Mouse (Mus musculus) neural tube, embryonic 14.5 days (tissue): ENCODE measurements around the gene Hmgcs2. TPM values are rescaled to one million over a fixed set of nuclear protein-coding genes. Genes with fewer than 3 reads are reported as not detected.
"Not testable (repeated sequence)": the region's sequence is repeated elsewhere in the genome, so short reads cannot be mapped to it uniquely, and the experiment has no call there.

ENCODE experiments used
- ATAC-seq: fragments of 200-750 bp; cut with Nextera tagmentation; 2 replicates; pipeline ENCODE4 v1.8.0; 2017; ENCODE audit warnings: low read depth, mild to moderate bottlenecking, moderate TSS enrichment, moderate library complexity
- H3K27ac ChIP-seq: fragments of 300-500 bp; sonication (generic); 2 replicates; pipeline ENCODE4 v1.5.1; 2014; ENCODE audit warnings: low read depth, mild to moderate bottlenecking, control low read depth, low read length, moderate library complexity, mixed read lengths
- H3K27me3 ChIP-seq: fragments of 300-500 bp; sonication (generic); 2 replicates; pipeline ENCODE4 v1.6.1; 2014; ENCODE audit warnings: low read length; ENCODE audit not compliant: control insufficient read depth, insufficient read depth
- H3K36me3 ChIP-seq: fragments of 300-500 bp; sonication (generic); 2 replicates; pipeline ENCODE4 v1.6.1; 2014; ENCODE audit warnings: low read length, mixed read lengths; ENCODE audit not compliant: control insufficient read depth, insufficient read depth
- H3K4me1 ChIP-seq: fragments of 300-500 bp; sonication (generic); 2 replicates; pipeline ENCODE4 v1.6.1; 2014; ENCODE audit warnings: low read length; ENCODE audit not compliant: control insufficient read depth, insufficient read depth
- H3K4me2 ChIP-seq: fragments of 300-500 bp; sonication (generic); 2 replicates; pipeline ENCODE4 v1.6.1; 2014; ENCODE audit warnings: mild to moderate bottlenecking, low read depth, low read length, control low read depth
- H3K4me3 ChIP-seq: fragments of 300-500 bp; sonication (generic); 2 replicates; pipeline ENCODE4 v1.5.1; 2014; ENCODE audit warnings: low read depth, low read length, control low read depth, mixed read lengths
- H3K9ac ChIP-seq: fragments of 300-500 bp; sonication (generic); replicated peaks from 2 replicates; pipeline ENCODE4 v1.6.1; 2014; ENCODE audit warnings: low read depth, mild to moderate bottlenecking, control low read depth, low read length, mixed read lengths
- H3K9me3 ChIP-seq: fragments of 300-500 bp; sonication (generic); 2 replicates; pipeline ENCODE4 v1.6.1; 2016; ENCODE audit warnings: low read length; ENCODE audit not compliant: control insufficient read depth
- WGBS: fragments of 180-500 bp; shearing (Covaris S2); extraction: QIAGEN DNeasy Blood & Tissue Kit; methylation state at CpG from one replicate; pipeline ENCODE4 v1.1.7; 2014; 5-methylcytosine and 5-hydroxymethylcytosine counted together
- polyA plus RNA-seq: library from polyadenylated mRNA; unstranded; fragments of >200 nt; fragmentation: Nextera tagmentation; extraction: Ambion mirVana; gene quantifications from 2 replicates; pipeline ENCODE4 v1.2.1, GENCODE M21; 2014

The Hmgcs2 gene
- polyA plus RNA-seq, 1 experiment from 2014 or later, result 6.5 TPM

DNA sequence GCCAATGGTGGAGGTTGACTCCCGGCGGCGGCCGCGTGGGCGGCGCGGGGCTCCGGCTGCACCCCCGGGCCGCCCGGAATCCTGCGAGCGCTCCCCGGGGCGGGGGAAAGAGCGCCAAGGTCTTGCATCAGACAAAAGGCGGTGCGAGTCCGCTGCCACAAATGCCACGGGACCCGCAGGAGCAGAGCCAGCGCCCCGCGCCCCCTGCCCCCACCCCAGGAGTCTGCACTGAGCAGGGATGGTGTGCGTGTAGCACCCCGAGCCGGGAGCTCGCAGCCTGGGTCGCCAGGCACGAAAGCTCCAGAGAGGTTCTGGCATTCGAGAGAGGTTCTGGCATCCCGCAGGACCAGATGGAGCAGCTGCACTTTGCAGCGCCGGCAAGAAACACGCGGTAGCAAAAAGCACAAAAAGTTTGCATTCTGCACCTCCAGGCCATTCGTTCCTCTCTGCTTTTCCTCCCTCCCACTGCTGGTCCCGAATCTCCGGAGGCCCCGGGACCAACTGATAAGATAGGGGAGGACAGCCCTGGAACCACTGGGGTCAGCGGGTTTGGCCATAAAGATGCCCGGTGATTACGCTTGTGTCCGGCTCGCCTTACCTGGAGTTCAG is 59.0 kb downstream of the Hmgcs2 start:
- Histone ChIP-seq H3K4me2 (peak overlapping the region; percentile 99), H3K4me3 (peak overlapping the region; percentile 56), H3K27me3 (no peaks in the 10 kb centered on the region), H3K4me1 (0 out of 2 replicates have a peak, but pooled peaks cover 8% of the 10 kb centered on the region), H3K27ac (peak overlapping the region; percentile 48; the same call in 1 of the 2 replicates), H3K9me3 (no peaks in the 10 kb centered on the region), H3K36me3 (no peaks in the 10 kb centered on the region), H3K9ac (peak overlapping the region; percentile 54)
- under 1% methylated on average over 46 of the region's 46 CpGs for WGBS
- peak; percentile 60 for ATAC-seq

DNA sequence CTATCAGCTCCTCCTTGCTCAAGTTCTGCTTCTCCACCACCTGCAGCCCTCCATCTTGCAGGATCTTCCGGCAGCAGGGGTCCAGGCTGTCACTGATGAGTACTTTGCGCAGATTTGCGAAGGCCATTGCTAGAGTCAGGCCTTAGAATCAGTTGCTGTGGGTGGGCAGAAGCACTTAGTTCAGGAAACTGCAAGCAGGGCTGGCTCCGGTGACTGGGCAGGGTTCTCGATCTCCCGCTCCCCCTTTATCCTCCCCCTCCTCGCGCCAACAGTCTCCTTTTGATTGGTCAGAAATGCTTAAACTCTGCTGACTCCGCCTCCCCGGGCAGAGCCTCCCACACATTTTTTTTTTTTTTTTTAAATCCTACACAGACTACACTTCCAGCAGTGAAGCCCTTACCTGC is 59.5 kb downstream of the Hmgcs2 start, which contains the start of gene Phgdh:
Gene Phgdh (minus strand): TSS at position 285 of the 404 bp plus-strand sequence.
- ATAC-seq, result peak; percentile 70
- not testable (repeated sequence) for H3K4me1 ChIP-seq, H3K36me3 ChIP-seq, H3K9me3 ChIP-seq, H3K27me3 ChIP-seq
- Histone ChIP-seq H3K9ac (peak within 1 kb of the TSS; percentile 54), H3K27ac (peak within 1 kb of the TSS; percentile 48; the same call in 1 of the 2 replicates), H3K4me3 (peak within 1 kb of the TSS; percentile 56), H3K4me2 (peak within 1 kb of the TSS; percentile 99)
- WGBS, result under 1% methylated on average over 10 of the region's 10 CpGs

DNA sequence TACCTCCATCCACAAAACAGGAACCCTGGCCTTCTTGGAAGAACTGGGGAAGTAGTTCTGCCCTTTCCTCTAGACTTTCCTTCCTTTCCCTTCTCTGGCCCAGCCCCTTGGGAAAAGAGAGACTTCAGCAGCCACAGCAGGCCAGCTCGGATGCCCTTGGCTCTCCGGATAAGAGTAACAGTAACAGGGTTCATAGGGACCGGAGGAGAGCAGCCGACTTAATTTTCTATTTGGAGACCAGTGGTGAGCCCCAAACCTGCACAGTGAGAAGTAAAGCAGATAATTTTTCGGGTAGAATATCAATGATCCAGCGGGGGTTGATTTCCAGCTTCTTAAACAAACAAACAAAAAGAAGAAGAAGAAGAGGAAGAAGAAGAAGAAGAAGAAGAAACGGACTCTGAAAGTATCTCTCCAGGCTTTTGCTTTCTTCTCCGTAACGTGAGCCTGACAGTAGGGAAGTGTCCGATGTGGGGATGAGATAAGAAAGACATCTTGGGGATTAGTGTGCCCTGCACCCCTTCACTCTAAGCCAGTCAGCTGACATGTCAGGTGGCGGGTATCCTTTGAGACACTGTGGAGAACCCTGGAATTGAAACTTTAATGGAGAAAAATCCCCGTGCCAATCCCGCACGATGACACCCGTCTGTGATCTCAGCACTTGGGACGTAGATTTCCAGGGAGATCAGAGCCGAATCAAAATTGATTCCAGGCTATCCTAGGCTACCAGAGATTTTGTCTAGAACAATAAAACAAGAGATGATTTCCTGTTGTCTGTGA is 60.8 kb downstream of the Hmgcs2 start:
- ATAC-seq, result no peak
- WGBS, result 91% methylated on average over 17 of the region's 17 CpGs

DNA sequence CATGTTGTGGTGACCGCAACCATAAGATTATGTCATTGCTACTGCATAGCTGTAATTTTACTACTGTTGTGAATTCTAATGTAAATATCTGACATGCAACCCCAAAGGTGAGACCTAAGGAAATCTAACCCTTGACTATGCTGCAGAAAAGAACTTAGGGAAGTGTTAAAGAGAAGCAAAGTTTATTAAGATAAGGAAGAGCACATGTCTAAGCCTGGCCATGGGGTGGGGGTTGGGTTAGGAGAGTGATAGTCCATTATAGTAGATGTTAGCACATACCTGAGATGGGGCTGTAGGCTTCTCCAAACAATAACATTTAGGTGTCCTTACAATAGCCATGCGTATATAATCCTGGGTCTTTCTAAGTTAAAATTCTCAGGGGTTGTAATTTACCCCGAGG is 63.0 kb downstream of the Hmgcs2 start:
- no peak for ATAC-seq
- Histone ChIP-seq H3K27ac (no peak overlapping the region), H3K4me1 (0 out of 2 replicates have a peak, but pooled peaks cover 5% of the 10 kb centered on the region), H3K4me3 (no peak overlapping the region), H3K27me3 (no peaks in the 10 kb centered on the region), H3K36me3 (no peaks in the 10 kb centered on the region), H3K4me2 (no peak overlapping the region), H3K9ac (no peak overlapping the region), H3K9me3 (no peaks in the 10 kb centered on the region)
- 88% methylated on average over 3 of the region's 3 CpGs for WGBS

More for the DNA sequence above, 60.8 kb downstream of the Hmgcs2 start:
- no peak overlapping the region for H3K27ac ChIP-seq
- H3K27me3 ChIP-seq, result no peaks in the 10 kb centered on the region
- 0 out of 2 replicates have a peak, but pooled peaks cover 8% of the 10 kb centered on the region for H3K4me1 ChIP-seq
- H3K9me3 ChIP-seq, result no peaks in the 10 kb centered on the region
- no peak overlapping the region for H3K4me2 ChIP-seq
- H3K36me3 ChIP-seq, result no peaks in the 10 kb centered on the region
- H3K9ac ChIP-seq, result no peak overlapping the region
- no peak overlapping the region for H3K4me3 ChIP-seq

DNA sequence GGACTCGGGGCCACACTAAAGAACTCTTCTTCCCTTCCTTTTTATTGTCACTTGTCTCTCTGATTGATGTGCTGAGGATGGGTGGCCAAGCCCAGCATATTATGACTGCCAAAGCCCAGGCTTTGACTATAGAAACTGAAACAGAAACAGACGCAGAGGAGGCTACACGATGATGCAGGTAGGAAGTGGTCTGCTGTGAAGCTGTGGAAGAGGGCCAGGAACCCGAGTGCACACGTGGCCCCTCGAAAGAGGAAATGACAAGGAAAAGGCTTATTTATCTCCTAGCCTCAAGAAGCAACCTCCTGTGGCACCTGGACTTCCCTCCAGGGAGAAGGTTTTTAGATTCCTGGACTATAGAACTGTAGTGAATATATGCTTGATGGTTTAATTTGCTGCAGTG is 67.9 kb downstream of the Hmgcs2 start:
- Histone ChIP-seq H3K27me3 (no peaks in the 10 kb centered on the region), H3K36me3 (no peaks in the 10 kb centered on the region), H3K4me3 (no peak overlapping the region), H3K27ac (no peak overlapping the region), H3K9me3 (no peaks in the 10 kb centered on the region), H3K4me2 (no peak overlapping the region), H3K4me1 (no peaks in the 10 kb centered on the region), H3K9ac (no peak overlapping the region)
- WGBS, result 79% methylated on average over 6 of the region's 6 CpGs
- no peak for ATAC-seq

DNA sequence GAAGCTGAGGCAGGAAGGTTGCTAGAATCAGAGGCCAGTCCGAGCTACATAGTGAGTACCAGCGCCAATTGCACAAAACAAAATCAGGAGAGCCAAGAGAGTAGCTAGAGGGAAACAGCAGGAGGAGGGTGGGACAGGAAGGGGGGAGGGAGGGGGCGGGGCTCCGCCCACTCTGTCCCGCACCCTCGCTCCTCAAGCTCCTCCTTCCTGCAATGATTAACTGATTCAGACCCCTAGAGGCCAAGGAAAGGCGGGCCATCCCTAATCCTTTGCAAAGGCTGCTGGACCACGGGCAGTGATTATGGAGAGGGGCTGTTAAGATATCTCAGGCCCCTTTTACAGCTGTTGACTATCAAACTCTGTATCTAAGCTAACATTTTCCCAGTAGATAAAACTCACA is 68.5 kb downstream of the Hmgcs2 start:
- Histone ChIP-seq H3K4me1 (no peaks in the 10 kb centered on the region), H3K27me3 (no peaks in the 10 kb centered on the region), H3K4me3 (no peak overlapping the region), H3K36me3 (no peaks in the 10 kb centered on the region), H3K9ac (no peak overlapping the region), H3K9me3 (no peaks in the 10 kb centered on the region), H3K4me2 (no peak overlapping the region), H3K27ac (no peak overlapping the region)
- WGBS, result 32% methylated on average over 8 of the region's 8 CpGs
- ATAC-seq, result 0 out of 2 replicates have a peak, but pooled peaks have one; percentile 14

DNA sequence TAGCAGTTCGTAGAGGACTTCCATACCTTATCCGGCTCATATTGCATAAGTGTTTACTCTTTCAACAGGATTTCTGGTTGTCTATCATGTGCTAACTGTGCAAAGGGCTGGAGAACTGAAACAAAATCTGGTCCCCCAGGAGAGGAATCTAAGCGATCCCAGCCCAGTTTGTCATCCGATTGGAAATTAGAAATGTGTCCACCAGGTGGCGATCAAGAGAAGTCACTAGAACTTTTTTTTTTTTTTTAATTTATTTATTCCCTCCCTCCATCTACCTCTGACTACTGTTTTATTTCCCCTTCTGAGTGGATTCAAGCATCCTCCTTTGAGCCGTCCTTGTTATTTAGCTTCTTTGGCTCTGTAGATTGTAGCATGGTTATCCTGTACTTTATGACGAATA is 73.7 kb downstream of the Hmgcs2 start:
- 34% methylated on average over 7 of the region's 7 CpGs for WGBS
- no peaks in the 10 kb centered on the region for H3K9me3 ChIP-seq
- H3K4me2 ChIP-seq, result no peak overlapping the region
- no peaks in the 10 kb centered on the region for H3K27me3 ChIP-seq
- no peak overlapping the region for H3K4me3 ChIP-seq
- no peak for ATAC-seq
- H3K9ac ChIP-seq, result no peak overlapping the region
- H3K27ac ChIP-seq, result no peak overlapping the region
- no peaks in the 10 kb centered on the region for H3K36me3 ChIP-seq
- H3K4me1 ChIP-seq, result no peaks in the 10 kb centered on the region

DNA sequence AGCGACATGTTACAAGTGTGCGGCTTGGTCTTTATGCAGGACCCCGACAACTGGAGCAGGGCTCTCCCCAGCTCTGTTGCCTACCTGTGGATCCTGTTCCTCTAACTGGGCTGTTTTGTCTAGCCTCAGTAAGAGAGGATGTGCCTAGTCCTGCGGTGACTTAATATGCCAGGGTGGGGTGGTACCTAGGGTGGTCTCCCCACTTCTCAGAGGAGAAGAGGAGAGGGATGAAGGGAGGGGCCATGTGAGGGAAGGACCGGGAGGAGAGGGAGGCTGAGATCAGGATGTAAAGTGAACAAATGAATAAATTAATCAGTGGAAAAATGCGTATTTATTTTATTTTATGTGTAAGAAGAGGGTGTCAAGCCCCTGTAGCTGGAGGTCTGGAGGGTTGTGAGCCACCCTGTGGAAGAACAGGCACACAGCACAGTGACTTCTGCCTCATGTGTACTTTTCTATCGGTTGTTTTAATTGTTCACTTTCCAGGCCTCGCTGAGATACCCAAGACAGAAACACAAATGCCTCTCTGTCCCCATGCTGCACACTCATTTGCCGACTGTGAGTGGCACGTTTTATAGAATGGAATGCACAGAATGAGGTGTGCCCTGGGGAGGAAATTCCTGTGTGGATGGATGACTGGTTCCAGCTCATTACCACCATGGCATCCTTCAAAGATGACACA is 75.2 kb downstream of the Hmgcs2 start:
- Histone ChIP-seq H3K4me2 (no peak overlapping the region), H3K4me1 (no peaks in the 10 kb centered on the region), H3K36me3 (no peaks in the 10 kb centered on the region), H3K27me3 (no peaks in the 10 kb centered on the region), H3K4me3 (no peak overlapping the region), H3K9ac (no peak overlapping the region), H3K27ac (0 out of 2 replicates have a peak overlapping the region, but pooled peaks have one; percentile 28), H3K9me3 (no peaks in the 10 kb centered on the region)
- peak; percentile 78 for ATAC-seq
- 59% methylated on average over 10 of the region's 10 CpGs for WGBS

DNA sequence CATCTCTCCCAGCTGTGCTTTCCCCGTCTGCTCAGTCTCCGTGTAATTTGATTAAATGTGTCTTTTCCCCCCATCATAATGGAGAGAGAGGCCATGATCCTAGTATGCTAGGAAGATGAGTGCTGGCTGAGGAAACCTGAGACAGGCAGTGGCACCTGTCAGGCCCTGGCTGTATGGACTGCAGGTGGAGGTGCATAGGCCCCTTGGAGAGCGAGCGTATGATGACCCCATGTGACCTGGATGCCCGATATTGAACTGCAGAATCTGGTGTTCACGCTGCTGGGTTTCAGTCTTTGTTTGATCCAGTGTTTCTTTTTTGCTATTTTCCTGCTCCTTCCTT is 75.8 kb downstream of the Hmgcs2 start:
- WGBS, result 53% methylated on average over 6 of the region's 6 CpGs
- 0 out of 2 replicates have a peak overlapping the region, but pooled peaks have one; percentile 28 for H3K27ac ChIP-seq
- no peak overlapping the region for H3K9ac ChIP-seq
- H3K4me1 ChIP-seq, result no peaks in the 10 kb centered on the region
- no peaks in the 10 kb centered on the region for H3K36me3 ChIP-seq
- H3K27me3 ChIP-seq, result no peaks in the 10 kb centered on the region
- H3K4me3 ChIP-seq, result no peak overlapping the region
- H3K4me2 ChIP-seq, result no peak overlapping the region
- 0 out of 2 replicates have a peak, but pooled peaks have one; percentile 44 for ATAC-seq
- H3K9me3 ChIP-seq, result no peaks in the 10 kb centered on the region
